Mouse (Mus musculus): Measurements from ENCODE around the gene Sub1.

Gene Sub1

DNA sequence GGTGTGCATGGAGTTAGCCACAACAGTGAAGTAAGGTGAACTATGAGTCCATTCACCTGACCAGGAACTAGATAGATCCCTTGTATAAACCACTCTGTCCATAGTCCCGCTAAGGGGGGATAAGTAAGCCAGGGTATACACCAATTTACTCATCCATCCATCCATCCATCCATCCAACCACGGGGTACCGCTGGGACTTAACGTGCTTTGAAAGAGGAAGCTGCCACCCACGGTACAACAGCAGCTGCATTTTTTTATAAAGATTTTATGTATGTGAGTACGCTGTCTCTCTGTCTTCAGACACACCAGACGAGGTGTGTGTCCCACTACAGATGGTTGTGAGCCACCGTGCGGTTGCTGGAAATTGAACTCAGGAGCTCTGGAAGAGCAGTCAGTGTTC lies 27.9 kb downstream of the Sub1 start:
- in situ Hi-C loops (cut with MboI), result loop anchor here (10.0 to 25.0 kb wide), 2 partner anchors 564 to 843 kb away; partner anchors contain the start of genes 6030458C11Rik and Drosha

- in situ Hi-C loops (cut with MboI), result loop anchor here (10.0 to 25.0 kb wide), 2 partner anchors 562 to 846 kb away; partner anchors contain the start of genes 6030458C11Rik and Drosha
These were observed 30.4 kb downstream of the Sub1 start for GRCm38 (mm10) chr15:11966367-11966766.

- in situ Hi-C loops (cut with MboI), result loop anchor here (10.0 to 25.0 kb wide), 2 partner anchors 561 to 847 kb away; partner anchors contain the start of genes 6030458C11Rik and Drosha
These were observed 31.5 kb downstream of the Sub1 start for GRCm38 (mm10) chr15:11965201-11965845.

DNA sequence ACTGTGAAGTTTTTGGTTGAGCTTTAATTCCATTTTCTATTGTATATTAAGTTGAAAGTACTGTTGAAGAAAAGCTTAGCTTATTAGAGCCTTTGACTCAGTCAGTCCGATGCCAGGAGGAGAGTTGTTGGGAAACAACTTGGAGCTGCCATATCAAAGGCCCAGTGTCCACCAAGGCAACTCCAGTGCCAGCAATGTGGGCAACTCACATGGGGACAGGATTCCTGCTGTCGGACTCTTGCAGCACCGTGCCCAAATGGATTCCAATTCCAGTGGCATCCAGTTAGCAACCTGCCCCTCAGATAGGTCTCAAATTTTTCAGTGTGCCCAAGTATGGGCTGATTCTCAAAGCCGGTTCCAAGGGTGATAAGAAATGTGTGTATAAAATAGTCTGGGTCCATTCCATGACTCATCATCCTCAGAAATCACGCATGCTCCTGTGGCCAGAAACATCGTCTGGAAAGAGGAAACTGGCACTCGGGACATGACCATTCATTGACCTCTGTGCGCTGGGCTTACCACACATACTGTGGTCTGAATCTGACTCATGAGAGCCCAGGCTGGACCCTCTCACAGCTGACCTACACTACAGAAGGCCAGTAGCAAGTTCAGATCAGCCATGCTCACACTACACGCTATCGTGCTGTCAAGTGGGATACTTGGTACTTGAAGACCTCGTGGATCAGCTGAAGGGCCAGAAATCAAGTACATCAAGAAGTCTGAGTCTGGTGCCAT lies 32.8 kb downstream of the Sub1 start:
- in situ Hi-C loops (cut with MboI), result loop anchor here (10.0 to 25.0 kb wide), 2 partner anchors 559 to 848 kb away; partner anchors contain the start of genes 6030458C11Rik and Drosha

GRCm38 (mm10) chr15:11959716-11960115 lies 37.1 kb downstream of the Sub1 start:
- in situ Hi-C loops (cut with MboI), result loop anchor here (10.0 to 25.0 kb wide), 2 partner anchors 555 to 853 kb away; partner anchors contain the start of genes 6030458C11Rik and Drosha

DNA sequence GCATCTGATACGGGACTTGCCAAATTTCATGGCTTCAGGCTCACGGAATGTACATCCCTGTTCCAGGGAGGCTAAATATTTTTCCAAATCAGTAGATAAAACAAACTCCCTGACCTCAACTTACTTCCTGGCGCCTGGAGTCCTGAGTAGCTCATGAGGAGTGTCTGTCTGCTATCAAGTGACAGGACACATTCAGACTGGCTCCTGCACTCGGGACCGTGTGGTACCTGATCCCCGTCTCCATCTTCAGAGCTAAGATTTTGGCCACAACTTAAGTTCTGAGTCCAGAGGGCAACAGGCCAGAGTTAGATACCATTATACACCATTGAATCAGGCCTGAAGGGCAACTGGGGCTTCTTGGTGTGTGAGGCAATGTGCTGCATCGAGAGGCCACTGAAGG lies 40.7 kb downstream of the Sub1 start:
- in situ Hi-C loops (cut with MboI), result loop anchor here (25.0 kb wide), 1 partner anchor 856 kb away; the partner anchor contains the start of genes 6030458C11Rik and Drosha

DNA sequence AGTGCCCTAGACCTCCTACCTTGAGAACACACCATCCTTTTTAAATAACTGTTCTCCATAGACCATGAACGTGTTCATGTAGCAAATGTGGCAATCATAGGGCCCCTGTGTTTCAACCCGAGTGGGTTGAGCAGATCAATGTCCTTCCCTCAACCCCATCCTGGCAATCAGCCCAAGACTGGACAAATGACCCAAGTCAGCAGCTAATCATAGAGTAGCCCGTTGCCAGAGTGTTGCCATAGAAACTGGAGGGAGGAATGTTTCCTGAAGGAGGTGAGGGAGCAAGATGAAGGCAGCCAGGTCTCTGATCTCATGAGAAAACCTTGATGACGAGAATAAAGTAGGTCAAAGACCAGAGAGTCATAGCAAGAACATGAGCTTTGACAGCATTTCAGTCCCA lies 42.6 kb downstream of the Sub1 start:
- in situ Hi-C loops (cut with MboI), result loop anchor here (25.0 kb wide), 1 partner anchor 858 kb away; the partner anchor contains the start of genes 6030458C11Rik and Drosha

DNA sequence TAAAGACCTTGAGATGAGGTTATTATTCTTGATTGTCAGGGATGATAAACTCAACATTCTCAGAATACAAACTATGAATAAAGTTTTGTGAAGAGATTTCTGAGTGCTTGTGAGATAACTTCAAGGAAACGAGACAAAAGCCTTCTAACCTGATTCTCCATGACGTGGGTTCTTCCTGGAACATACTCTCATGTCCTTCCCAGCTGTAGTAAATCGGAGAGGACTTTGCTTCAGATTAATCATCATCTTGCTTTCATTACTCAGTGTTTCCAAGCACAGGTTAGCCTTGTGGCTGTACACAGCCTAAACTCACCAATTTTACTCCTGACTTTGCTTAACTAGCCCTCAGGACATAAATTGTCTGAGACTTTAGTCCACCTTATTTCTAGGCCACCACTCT lies 44.6 kb downstream of the Sub1 start:
- in situ Hi-C loops (cut with MboI), result loop anchor here (25.0 kb wide), 1 partner anchor 860 kb away; the partner anchor contains the start of genes 6030458C11Rik and Drosha

- in situ Hi-C loops (cut with MboI), result loop anchor here (25.0 kb wide), 1 partner anchor 861 kb away; the partner anchor contains the start of genes 6030458C11Rik and Drosha
These were observed 45.6 kb downstream of the Sub1 start for GRCm38 (mm10) chr15:11951181-11951580.

- in situ Hi-C loops (cut with MboI), result loop anchor here (25.0 kb wide), 1 partner anchor 862 kb away; the partner anchor contains the start of genes 6030458C11Rik and Drosha
These were observed 46.6 kb downstream of the Sub1 start for GRCm38 (mm10) chr15:11950144-11950543.

GRCm38 (mm10) chr15:11949490-11949889 lies 47.3 kb downstream of the Sub1 start:
- in situ Hi-C loops (cut with MboI), result no loop called here

DNA sequence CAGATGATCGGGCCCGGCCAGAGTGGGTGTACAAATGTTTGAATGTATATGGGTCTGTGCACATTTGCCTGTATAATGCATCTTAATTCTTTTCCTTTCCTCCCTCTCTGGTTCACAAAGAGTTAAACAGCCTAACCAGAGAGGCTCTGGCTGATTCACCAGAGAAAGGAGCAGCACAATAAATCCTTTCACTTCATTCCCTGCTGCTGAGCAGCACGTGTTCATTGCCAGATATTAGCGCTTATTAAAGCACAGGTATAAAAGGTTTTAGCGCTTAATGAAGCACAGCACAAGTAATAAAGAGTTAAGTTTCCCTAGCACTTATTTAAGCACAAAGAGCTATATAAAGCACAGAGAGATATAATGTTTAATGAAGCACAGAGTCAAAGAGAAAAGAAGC lies 55.9 kb downstream of the Sub1 start:
- in situ Hi-C loops (cut with MboI), result no loop called here
